Mouse (Mus musculus): ENCODE measurements around the gene Micall1. TPM values are rescaled to one million over a fixed set of nuclear protein-coding genes. Genes with fewer than 3 reads are reported as not detected.

Micall1 gene
- total RNA-seq (2014; fragmentation: Nextera tagmentation) (1.5 and 6.4 TPM in 2 replicates), total RNA-seq (2017) (0.57 and 2.5 TPM in 2 replicates)

DNA sequence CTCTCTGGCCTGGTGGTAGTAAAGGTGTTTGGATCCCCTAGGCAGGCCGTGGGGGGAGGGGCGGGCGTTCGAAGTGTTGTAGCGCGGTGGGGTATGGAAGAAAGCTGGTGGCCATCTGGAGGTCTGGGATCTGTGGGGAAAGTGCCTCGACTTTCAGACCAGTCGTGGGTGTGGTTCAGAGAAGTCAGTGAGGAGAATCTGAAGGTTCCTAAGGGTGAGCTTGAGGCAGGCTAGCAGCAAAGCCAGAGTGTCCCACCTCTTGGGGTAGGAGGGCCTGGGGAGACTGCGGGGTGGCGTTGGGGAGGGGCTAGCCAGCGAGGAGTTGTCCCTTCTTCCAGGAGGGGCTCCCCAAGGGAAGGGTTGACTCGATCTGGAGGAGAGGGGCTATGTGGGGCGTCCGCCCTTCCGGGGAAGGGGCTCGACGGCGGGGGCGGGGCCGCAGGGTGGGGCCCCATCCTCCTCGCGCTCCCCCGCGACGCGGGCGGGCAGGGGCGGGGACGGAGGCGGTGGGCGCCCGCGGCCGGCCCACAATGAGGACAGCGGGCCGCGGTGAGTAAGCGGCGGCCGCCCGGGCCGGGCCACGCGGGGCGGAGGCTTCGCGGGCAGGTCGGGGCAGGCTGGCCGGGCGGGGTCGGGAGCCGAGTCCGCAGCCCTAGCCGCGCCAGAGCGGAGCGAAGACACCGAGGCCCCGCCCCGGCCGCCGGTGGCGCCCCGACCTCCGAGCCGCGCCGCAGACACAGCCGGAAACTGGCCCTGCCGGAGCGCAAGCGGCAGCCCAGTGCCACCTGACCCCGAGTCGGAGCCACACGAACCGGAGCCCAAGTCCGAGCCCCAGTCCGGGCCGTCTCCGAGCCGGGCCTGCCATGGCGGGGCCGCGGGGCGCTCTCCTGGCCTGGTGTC, at the start of gene Micall1:
TSS of gene Micall1 (plus strand) at position 478 of the 900 bp plus-strand sequence.
- 0 out of 2 replicates have a peak, but pooled peaks have one; percentile 25 for ATAC-seq (replicated peaks; ENCODE audit: low FRiP score, low TSS enrichment, poor library complexity, severe bottlenecking)

GRCm38 (mm10) chr15:79060887-79061565, 47.7 kb upstream of the Micall1 start:
- ATAC-seq (replicated peaks; ENCODE audit: low FRiP score, low TSS enrichment, poor library complexity, severe bottlenecking) = peak; percentile 49

DNA sequence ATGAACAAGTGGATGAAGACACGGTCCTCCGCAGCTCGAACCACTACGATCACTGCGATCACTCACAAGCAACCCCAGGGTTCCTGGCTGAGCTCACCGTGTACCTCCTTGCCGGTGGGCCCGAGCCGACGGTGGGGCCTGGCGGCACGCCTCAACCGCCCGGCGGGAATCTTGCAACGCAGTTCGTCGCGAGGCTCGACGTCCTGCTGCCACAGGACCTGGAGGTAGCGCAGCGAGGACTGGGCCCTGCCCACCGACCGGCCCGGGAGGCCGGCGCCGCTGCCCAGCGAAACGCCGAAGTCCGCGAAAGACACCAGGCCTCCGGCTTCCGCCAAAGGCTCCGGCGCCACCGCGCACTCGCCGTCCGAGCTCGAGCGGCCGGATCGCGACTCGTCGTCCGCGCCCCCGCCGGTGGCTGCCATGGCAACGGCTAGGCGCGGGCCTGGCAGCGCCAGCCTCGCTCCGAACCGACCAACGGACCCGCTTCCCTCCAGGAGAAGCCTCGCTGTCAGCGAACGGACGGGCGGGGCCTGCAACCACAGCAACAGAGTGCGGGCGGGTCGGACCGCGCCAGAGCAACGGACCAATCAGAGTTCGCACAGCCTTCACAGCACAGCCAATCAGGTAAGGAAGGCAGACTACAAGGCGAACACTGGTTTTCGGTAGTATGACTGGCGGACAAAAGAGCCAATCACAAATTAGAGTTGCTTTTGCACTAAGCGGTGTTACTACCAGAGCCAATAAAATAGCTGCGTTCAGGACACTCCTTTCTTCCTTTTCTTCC, 46.1 kb upstream of the Micall1 start, which contains the start of gene Ankrd54:
TSS of gene Ankrd54 (minus strand) at position 518 of the 784 bp plus-strand sequence.
- ATAC-seq (replicated peaks; ENCODE audit: low FRiP score, low TSS enrichment, poor library complexity, severe bottlenecking) = peak; percentile 96

DNA sequence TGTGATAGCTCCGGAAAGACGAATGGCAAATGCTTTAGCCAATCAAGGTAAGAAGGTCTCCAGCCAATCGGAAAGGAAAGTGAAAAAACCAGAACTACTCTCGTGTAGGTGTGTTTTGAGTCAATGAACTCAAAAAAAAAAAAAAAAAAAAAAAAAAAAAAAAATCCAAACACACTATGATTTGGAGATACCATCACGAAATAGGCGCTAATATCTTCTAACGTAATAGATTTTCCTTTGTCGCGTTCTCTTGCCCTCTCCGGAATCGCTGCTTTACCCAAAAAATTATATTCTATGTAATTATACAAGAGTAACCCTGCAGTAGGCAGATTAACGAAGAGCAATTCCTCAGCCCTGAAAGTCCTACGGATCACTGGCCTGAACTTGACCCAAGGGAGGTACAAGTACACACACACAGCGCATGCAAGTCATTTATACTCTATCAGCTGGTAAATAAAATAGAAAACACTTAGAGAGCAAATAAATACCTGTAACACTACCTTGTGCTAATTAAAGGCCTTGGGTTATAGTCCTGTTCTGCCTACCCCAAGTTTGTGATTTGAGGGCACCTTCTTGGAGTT, 45.4 kb upstream of the Micall1 start:
- no peak for ATAC-seq (replicated peaks; ENCODE audit: low FRiP score, low TSS enrichment, poor library complexity, severe bottlenecking)

- no peak for ATAC-seq (replicated peaks; ENCODE audit: low FRiP score, low TSS enrichment, poor library complexity, severe bottlenecking)
These were observed 43.5 kb upstream of the Micall1 start for GRCm38 (mm10) chr15:79065086-79065770.

DNA sequence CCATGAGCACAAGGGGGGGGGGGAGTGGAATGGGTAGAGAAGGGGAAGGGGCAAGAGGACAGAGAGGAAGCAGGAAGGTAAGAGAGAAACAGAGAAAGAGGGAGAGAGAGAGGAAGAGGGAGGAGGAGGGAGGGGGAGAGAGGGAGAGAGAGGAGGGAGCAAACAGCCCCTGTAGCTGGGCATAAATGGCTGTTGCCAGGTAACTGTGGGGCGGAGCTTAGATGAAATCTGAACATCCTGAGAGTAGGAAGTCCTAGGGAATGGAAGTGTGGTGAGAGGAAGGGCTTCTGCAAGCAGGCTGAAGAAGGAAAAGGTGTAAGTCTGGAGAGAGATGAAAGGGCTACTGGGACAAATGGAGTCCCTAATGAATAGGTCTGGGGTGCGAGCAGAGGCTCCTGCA, 42.4 kb upstream of the Micall1 start:
- ATAC-seq (replicated peaks; ENCODE audit: low FRiP score, low TSS enrichment, poor library complexity, severe bottlenecking) = no peak

DNA sequence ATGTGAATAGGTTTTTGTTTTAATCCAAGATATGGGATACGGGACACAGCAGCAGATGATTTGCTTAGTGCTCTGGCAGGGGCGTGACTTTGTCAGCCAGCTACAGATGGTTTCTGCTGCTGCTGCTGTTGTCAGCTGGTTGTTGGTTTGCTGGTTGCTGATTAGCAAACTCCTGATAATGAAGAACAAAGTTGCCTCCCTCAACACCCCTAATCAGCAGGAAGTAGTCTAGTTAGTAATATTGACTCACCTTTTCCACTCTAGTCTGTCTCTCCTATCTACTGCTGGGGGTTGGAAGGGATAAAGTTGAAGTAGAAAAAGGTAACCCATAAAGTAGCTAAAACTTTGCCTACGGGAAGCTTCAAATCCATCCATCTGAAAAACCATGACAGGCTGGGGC, 41.1 kb upstream of the Micall1 start:
- peak; percentile 52 for ATAC-seq (replicated peaks; ENCODE audit: low FRiP score, low TSS enrichment, poor library complexity, severe bottlenecking)

DNA sequence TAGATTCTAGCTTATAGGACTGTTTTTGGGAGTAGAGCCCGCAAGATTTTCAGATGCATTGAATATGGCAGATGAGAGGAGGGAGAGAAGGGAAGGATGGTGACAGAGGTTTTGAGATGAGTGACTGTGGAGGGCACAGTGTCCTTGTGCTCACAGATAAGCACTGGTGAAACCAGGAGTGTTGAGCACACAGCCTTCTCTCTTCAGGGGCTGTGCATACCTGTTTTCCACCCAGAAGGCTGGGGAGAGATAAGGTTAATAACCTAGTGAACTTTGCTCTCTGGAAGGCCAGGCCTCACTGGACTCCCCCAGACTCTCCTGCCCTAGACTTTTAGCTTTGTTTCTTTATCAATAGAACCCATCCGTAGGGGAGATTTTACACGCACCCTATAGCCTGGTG, 40.3 kb upstream of the Micall1 start:
- peak; percentile 56 for ATAC-seq (replicated peaks; ENCODE audit: low FRiP score, low TSS enrichment, poor library complexity, severe bottlenecking)

DNA sequence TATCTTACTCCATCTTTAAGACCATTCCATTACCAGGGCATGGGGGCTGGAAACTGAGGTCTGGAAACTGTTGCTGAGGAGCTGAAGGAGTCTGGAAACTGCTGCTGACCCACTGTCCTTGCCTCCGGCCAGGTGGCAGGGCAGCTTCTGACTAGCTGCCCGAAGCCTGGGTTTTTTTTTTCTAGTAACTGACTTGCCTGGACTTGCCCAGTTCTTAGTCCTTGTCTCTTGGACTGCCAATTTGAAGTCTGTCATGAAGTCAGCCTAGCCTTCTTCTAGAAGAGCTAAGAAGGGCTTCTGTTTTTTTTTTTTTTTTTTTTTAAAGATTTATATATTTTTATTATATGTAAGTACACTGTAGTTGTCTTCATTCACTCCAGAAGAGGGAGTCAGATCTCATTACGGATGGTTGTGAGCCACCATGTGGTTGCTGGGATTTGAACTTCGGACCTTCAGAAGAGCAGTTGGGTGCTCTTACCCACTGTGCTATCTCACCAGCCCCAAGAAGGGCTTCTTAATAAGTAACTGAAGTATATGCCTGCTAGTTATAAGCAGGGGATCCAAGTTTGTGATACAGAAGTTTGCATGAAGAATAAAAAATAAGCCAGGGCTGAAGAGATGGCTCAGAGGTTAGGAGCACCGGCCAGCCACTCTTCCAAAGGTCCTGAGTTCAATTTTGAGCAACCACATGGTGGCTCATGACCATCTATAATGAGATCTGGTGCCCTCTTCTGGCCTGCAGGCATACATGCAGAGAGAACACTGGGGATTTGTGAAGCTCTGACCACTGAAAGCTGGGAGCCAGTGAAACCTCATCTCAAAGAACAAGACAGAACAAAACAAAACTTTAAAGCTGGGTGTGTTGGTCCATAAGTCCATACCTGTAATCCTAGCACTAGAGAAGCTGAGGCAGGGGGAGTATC, 37.3 kb upstream of the Micall1 start:
- no peak for ATAC-seq (replicated peaks; ENCODE audit: low FRiP score, low TSS enrichment, poor library complexity, severe bottlenecking)

GRCm38 (mm10) chr15:79073752-79074151, 34.9 kb upstream of the Micall1 start:
- no peak for ATAC-seq (replicated peaks; ENCODE audit: low FRiP score, low TSS enrichment, poor library complexity, severe bottlenecking)

DNA sequence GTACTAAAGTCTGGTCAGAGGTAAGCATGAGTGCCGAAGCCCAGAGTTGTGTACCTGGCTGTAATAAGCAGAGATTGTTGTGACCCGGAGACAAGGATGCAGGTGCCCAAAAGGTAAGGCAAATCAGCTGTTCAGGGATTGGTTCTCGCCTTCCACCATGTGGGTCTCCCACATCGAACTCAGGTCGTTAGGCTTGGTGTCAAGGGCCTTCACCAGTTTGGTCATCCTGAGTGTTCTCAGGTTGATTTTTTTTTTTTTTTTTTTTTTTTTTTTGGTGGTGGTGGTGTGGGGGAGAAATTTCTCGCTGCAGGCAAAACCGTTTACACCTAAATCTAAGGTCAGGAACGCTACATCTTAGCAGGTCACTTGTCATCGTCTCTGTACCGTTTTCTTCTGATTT, 34.3 kb upstream of the Micall1 start:
- no peak for ATAC-seq (replicated peaks; ENCODE audit: low FRiP score, low TSS enrichment, poor library complexity, severe bottlenecking)

DNA sequence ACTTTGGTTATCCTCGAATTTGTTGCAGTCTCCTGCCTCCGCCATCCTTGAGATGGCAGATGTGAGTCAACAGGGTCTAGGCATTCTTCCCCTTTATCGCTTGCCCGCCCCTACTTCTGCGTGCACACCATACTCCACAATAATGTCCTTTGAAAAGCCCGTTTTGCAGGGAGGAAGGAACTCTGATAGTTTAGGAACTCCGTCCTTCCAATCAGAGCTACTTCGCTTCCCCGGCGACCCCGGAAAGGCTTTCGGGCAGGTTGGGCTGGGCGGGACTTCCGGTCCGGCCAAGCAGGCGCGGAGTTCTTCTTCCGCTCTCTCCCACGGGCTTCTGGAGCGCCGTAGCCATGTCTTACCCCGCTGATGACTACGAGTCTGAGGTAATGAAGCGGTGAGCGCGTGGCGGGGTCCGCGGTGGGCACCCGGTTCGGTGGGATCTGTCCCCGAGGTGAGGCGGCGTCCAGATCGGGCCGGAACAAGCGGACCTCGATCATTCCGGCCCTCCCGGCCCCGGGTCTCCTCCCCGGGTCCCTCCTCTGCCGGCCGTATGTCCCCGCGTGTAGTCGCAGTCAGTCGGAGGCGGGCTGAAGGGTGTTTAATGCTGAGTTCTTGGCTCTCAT, 33.7 kb upstream of the Micall1 start, which contains the start of gene Eif3l:
TSS of gene Eif3l (plus strand) at position 267 of the 620 bp plus-strand sequence.
- peak; percentile 83 for ATAC-seq (replicated peaks; ENCODE audit: low FRiP score, low TSS enrichment, poor library complexity, severe bottlenecking)

- ATAC-seq (replicated peaks; ENCODE audit: low FRiP score, low TSS enrichment, poor library complexity, severe bottlenecking) = no peak
These were observed 32.9 kb upstream of the Micall1 start for GRCm38 (mm10) chr15:79075658-79076365.

DNA sequence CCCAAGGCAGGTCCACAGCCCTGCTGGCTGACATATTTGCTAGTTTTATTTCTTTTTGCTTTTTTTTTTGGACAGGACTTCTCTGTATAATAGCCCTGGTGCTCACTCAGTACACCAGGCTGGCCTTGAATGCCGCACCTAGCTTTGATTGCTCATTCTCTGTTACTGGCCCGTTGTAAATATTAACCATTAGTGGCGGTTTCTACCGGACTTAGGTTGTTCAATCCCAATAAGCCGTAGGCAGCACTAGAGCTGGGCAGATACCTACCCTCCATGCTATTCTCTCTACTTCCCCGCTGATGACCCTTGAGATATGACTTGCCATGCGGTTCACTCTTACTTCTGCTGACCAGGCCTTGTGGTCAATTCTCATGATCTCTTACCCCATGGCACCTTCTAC, 29.1 kb upstream of the Micall1 start:
- ATAC-seq (replicated peaks; ENCODE audit: low FRiP score, low TSS enrichment, poor library complexity, severe bottlenecking) = no peak

GRCm38 (mm10) chr15:79092284-79092683, 16.4 kb upstream of the Micall1 start:
- no peak for ATAC-seq (replicated peaks; ENCODE audit: low FRiP score, low TSS enrichment, poor library complexity, severe bottlenecking)

DNA sequence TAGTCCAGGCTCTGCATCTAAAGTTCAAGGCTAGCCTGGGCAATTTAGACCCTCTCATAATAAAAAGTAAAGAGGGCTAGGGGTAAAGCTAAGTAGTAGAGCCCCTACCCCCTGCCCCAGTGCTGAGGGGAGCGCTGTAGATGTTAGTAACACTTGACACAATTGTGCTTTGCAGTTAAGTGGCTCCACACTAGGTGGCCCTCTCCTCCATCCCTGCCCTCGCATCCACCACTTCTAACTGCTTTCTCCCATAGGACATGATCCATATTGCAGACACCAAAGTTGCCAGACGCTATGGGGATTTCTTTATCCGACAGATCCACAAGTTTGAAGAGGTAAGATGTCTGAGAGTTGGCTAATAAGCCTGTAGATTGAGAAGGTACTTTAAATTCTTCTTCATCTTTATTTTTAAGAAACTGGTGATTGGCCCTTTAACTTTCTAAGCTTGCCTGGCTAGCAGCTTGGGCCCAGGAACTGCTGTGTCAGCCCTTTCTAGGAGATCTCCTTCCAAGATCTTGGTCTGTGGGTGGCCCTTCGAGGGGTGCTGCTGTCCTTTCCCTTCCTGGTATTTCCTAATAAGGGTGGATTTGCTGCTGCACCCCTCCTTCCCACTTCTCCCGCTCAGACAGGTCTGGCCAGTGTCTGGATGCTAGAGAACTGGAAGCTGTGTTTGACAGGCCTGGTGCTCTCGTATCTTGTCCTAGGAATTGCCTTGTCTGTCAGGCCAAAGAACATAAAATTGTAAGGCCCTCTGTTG, 15.4 kb upstream of the Micall1 start:
- no peak for ATAC-seq (replicated peaks; ENCODE audit: low FRiP score, low TSS enrichment, poor library complexity, severe bottlenecking)
